Mouse (Mus musculus) forelimb bud, embryonic 11.5 days (tissue): ENCODE data around the gene Krt25.

Source experiments
- DNase-seq: peaks from one replicate; pipeline ENCODE4 v3.0.0-alpha.2; 2012; ENCODE audit warnings: low read depth, low spot score

Krt25 gene

GRCm38 (mm10) chr11:99322851-99323250 is at the start of gene Krt25:
Krt25 (minus strand) TSS chr11:99322951.
- DNase-seq = no peak

GRCm38 (mm10) chr11:99369853-99370451 is 47.2 kb upstream of the Krt25 start:
- no peak for DNase-seq

GRCm38 (mm10) chr11:99369229-99369628 is 46.5 kb upstream of the Krt25 start:
- no peak for DNase-seq

GRCm38 (mm10) chr11:99366791-99367190 is 44.0 kb upstream of the Krt25 start:
- DNase-seq = no peak

GRCm38 (mm10) chr11:99364412-99364811 is 41.7 kb upstream of the Krt25 start:
- DNase-seq = peak; percentile 62

GRCm38 (mm10) chr11:99361423-99361822 is 38.7 kb upstream of the Krt25 start:
- no peak for DNase-seq

- no peak for DNase-seq
These were observed 28.3 kb upstream of the Krt25 start, which contains the start of gene Krt27 for GRCm38 (mm10) chr11:99351004-99351403. Krt27 (minus strand) TSS chr11:99351104.

- DNase-seq = no peak
These were observed 16.6 kb upstream of the Krt25 start for GRCm38 (mm10) chr11:99339299-99339847.

GRCm38 (mm10) chr11:99337866-99338265 is 15.1 kb upstream of the Krt25 start, which contains the start of gene Krt26:
Krt26 (minus strand) TSS chr11:99337966.
- DNase-seq = no peak

GRCm38 (mm10) chr11:99333426-99333825 is 10.7 kb upstream of the Krt25 start:
- no peak for DNase-seq

GRCm38 (mm10) chr11:99329655-99330054 is 6.9 kb upstream of the Krt25 start:
- DNase-seq = no peak

GRCm38 (mm10) chr11:99321094-99321493 is 1.7 kb downstream of the Krt25 start:
- DNase-seq = no peak

- DNase-seq = no peak
These were observed 3.6 kb downstream of the Krt25 start for GRCm38 (mm10) chr11:99319127-99319526.

GRCm38 (mm10) chr11:99316543-99316942 is 6.2 kb downstream of the Krt25 start:
- DNase-seq = no peak

- DNase-seq = no peak
These were observed 8.2 kb downstream of the Krt25 start for GRCm38 (mm10) chr11:99314594-99314993.

- peak; percentile 66 for DNase-seq
These were observed 11.9 kb downstream of the Krt25 start for GRCm38 (mm10) chr11:99310882-99311281.

GRCm38 (mm10) chr11:99307579-99307978 is 15.2 kb downstream of the Krt25 start:
- DNase-seq = peak; percentile 83

- DNase-seq = no peak
These were observed 27.7 kb downstream of the Krt25 start for GRCm38 (mm10) chr11:99295039-99295438.

- peak; percentile 36 for DNase-seq
These were observed 29.9 kb downstream of the Krt25 start for GRCm38 (mm10) chr11:99292846-99293245.

- DNase-seq = no peak
These were observed 37.9 kb downstream of the Krt25 start, which contains the start of gene Krt24 for GRCm38 (mm10) chr11:99284833-99285312. Krt24 (minus strand) TSS chr11:99285262.

- no peak for DNase-seq
These were observed 38.7 kb downstream of the Krt25 start for GRCm38 (mm10) chr11:99284011-99284410.

- DNase-seq = no peak
These were observed 39.4 kb downstream of the Krt25 start for GRCm38 (mm10) chr11:99283334-99283733.

- DNase-seq = no peak
These were observed 41.6 kb downstream of the Krt25 start for GRCm38 (mm10) chr11:99281116-99281515.
